Mouse (Mus musculus): Measurements from ENCODE around the gene Pctp.

GRCm38 (mm10) chr11:90031076-90031475 lies 28.4 kb upstream of the Pctp start:
- no peak for TF ChIP-seq CTCF (IDR thresholded peaks at IDR 0.05; ENCODE audit: low read depth)
- TF ChIP-seq EP300 (IDR thresholded peaks at IDR 0.05; ENCODE audit: low read depth), result no peak
